Mouse (Mus musculus): Measurements from ENCODE around the gene Ccl5. TPM values are rescaled to one million over a fixed set of nuclear protein-coding genes. Genes with fewer than 3 reads are reported as not detected.

Gene Ccl5
- polyA plus RNA-seq, 1 experiment from 2014 or later = not detected

- Histone ChIP-seq H3K9ac (replicated peaks; ENCODE audit: low read depth, low read length) (no peak overlapping the region), H3K9me3 (ENCODE audit: control insufficient read depth, low read length) (no peaks in the 10 kb centered on the region), H3K4me1 (ENCODE audit: control insufficient read depth, insufficient read depth, low read length) (no peaks in the 10 kb centered on the region), H3K36me3 (ENCODE audit: control insufficient read depth, insufficient read depth, low read length) (no peaks in the 10 kb centered on the region), H3K4me3 (ENCODE audit: low read depth, low read length) (no peak overlapping the region), H3K27ac (ENCODE audit: low read depth, low read length) (no peak overlapping the region), H3K27me3 (ENCODE audit: control insufficient read depth, insufficient read depth, low read length) (no peaks in the 10 kb centered on the region), H3K4me2 (ENCODE audit: low read depth, low read length) (no peak overlapping the region)
- ATAC-seq (ENCODE audit: low read depth) = no peak
- whole genome bisulfite sequencing = 96% methylated on average over 9 of the region's 9 CpGs
Measured at GRCm38 (mm10) chr11:83568061-83568460, 37.7 kb upstream of the Ccl5 start.

- H3K9me3 ChIP-seq (ENCODE audit: control insufficient read depth, low read length) = no peaks in the 10 kb centered on the region
- H3K9ac ChIP-seq (replicated peaks; ENCODE audit: low read depth, low read length) = no peak overlapping the region
- H3K36me3 ChIP-seq (ENCODE audit: control insufficient read depth, insufficient read depth, low read length) = no peaks in the 10 kb centered on the region
- no peak for ATAC-seq (ENCODE audit: low read depth)
- H3K27me3 ChIP-seq (ENCODE audit: control insufficient read depth, insufficient read depth, low read length) = no peaks in the 10 kb centered on the region
- H3K4me3 ChIP-seq (ENCODE audit: low read depth, low read length) = no peak overlapping the region
- H3K4me1 ChIP-seq (ENCODE audit: control insufficient read depth, insufficient read depth, low read length) = no peaks in the 10 kb centered on the region
- no peak overlapping the region for H3K4me2 ChIP-seq (ENCODE audit: low read depth, low read length)
- H3K27ac ChIP-seq (ENCODE audit: low read depth, low read length) = no peak overlapping the region
- WGBS = 70% methylated on average over 7 of the region's 7 CpGs
Measured at GRCm38 (mm10) chr11:83567311-83567710, 37.0 kb upstream of the Ccl5 start.

- ATAC-seq (ENCODE audit: low read depth) = no peak
- no peak overlapping the region for H3K27ac ChIP-seq (ENCODE audit: low read depth, low read length)
- no peaks in the 10 kb centered on the region for H3K9me3 ChIP-seq (ENCODE audit: control insufficient read depth, low read length)
Measured at GRCm38 (mm10) chr11:83566617-83567016, 36.3 kb upstream of the Ccl5 start.

GRCm38 (mm10) chr11:83563754-83564153, 33.4 kb upstream of the Ccl5 start:
- H3K27me3 ChIP-seq (ENCODE audit: control insufficient read depth, insufficient read depth, low read length) = no peaks in the 10 kb centered on the region
- H3K27ac ChIP-seq (ENCODE audit: low read depth, low read length) = no peak overlapping the region
- H3K9me3 ChIP-seq (ENCODE audit: control insufficient read depth, low read length) = no peaks in the 10 kb centered on the region
- no peaks in the 10 kb centered on the region for H3K4me1 ChIP-seq (ENCODE audit: control insufficient read depth, insufficient read depth, low read length)
- H3K36me3 ChIP-seq (ENCODE audit: control insufficient read depth, insufficient read depth, low read length) = no peaks in the 10 kb centered on the region
- H3K4me2 ChIP-seq (ENCODE audit: low read depth, low read length) = no peak overlapping the region
- no peak for ATAC-seq (ENCODE audit: low read depth)
- no peak overlapping the region for H3K9ac ChIP-seq (replicated peaks; ENCODE audit: low read depth, low read length)
- 75% methylated on average over 2 of the region's 2 CpGs for WGBS
- no peak overlapping the region for H3K4me3 ChIP-seq (ENCODE audit: low read depth, low read length)

More at GRCm38 (mm10) chr11:83566617-83567016, 36.3 kb upstream of the Ccl5 start:
- Histone ChIP-seq H3K9ac (replicated peaks; ENCODE audit: low read depth, low read length) (no peak overlapping the region), H3K4me3 (ENCODE audit: low read depth, low read length) (no peak overlapping the region), H3K36me3 (ENCODE audit: control insufficient read depth, insufficient read depth, low read length) (no peaks in the 10 kb centered on the region), H3K4me1 (ENCODE audit: control insufficient read depth, insufficient read depth, low read length) (no peaks in the 10 kb centered on the region), H3K27me3 (ENCODE audit: control insufficient read depth, insufficient read depth, low read length) (no peaks in the 10 kb centered on the region), H3K4me2 (ENCODE audit: low read depth, low read length) (no peak overlapping the region)

GRCm38 (mm10) chr11:83562311-83562887, 32.1 kb upstream of the Ccl5 start:
- H3K36me3 ChIP-seq (ENCODE audit: control insufficient read depth, insufficient read depth, low read length) = no peaks in the 10 kb centered on the region
- H3K9ac ChIP-seq (replicated peaks; ENCODE audit: low read depth, low read length) = no peak overlapping the region
- H3K27ac ChIP-seq (ENCODE audit: low read depth, low read length) = no peak overlapping the region
- WGBS = 85% methylated on average over 6 of the region's 6 CpGs
- H3K27me3 ChIP-seq (ENCODE audit: control insufficient read depth, insufficient read depth, low read length) = no peaks in the 10 kb centered on the region
- no peak overlapping the region for H3K4me2 ChIP-seq (ENCODE audit: low read depth, low read length)
- H3K4me3 ChIP-seq (ENCODE audit: low read depth, low read length) = no peak overlapping the region
- no peaks in the 10 kb centered on the region for H3K4me1 ChIP-seq (ENCODE audit: control insufficient read depth, insufficient read depth, low read length)
- ATAC-seq (ENCODE audit: low read depth) = no peak
- H3K9me3 ChIP-seq (ENCODE audit: control insufficient read depth, low read length) = no peaks in the 10 kb centered on the region

GRCm38 (mm10) chr11:83560405-83560804, 30.1 kb upstream of the Ccl5 start:
- Histone ChIP-seq H3K4me3 (ENCODE audit: low read depth, low read length) (no peak overlapping the region), H3K9ac (replicated peaks; ENCODE audit: low read depth, low read length) (no peak overlapping the region), H3K4me1 (ENCODE audit: control insufficient read depth, insufficient read depth, low read length) (no peaks in the 10 kb centered on the region), H3K4me2 (ENCODE audit: low read depth, low read length) (no peak overlapping the region), H3K36me3 (ENCODE audit: control insufficient read depth, insufficient read depth, low read length) (no peaks in the 10 kb centered on the region), H3K27ac (ENCODE audit: low read depth, low read length) (no peak overlapping the region), H3K27me3 (ENCODE audit: control insufficient read depth, insufficient read depth, low read length) (no peaks in the 10 kb centered on the region), H3K9me3 (ENCODE audit: control insufficient read depth, low read length) (no peaks in the 10 kb centered on the region)
- no peak for ATAC-seq (ENCODE audit: low read depth)
- 71% methylated on average over 6 of the region's 6 CpGs for WGBS

GRCm38 (mm10) chr11:83557074-83557473, 26.8 kb upstream of the Ccl5 start:
- 45% methylated on average over 10 of the region's 10 CpGs for WGBS
- Histone ChIP-seq H3K9me3 (ENCODE audit: control insufficient read depth, low read length) (no peaks in the 10 kb centered on the region), H3K9ac (replicated peaks; ENCODE audit: low read depth, low read length) (no peak overlapping the region)

GRCm38 (mm10) chr11:83556085-83556781, 25.9 kb upstream of the Ccl5 start:
- H3K27ac ChIP-seq (ENCODE audit: low read depth, low read length) = 0 out of 2 replicates have a peak overlapping the region, but pooled peaks have one; percentile 39
- H3K4me2 ChIP-seq (ENCODE audit: low read depth, low read length) = no peak overlapping the region; the same call in 1 of the 2 replicates
- H3K27me3 ChIP-seq (ENCODE audit: control insufficient read depth, insufficient read depth, low read length) = no peaks in the 10 kb centered on the region
- H3K9ac ChIP-seq (replicated peaks; ENCODE audit: low read depth, low read length) = no peak overlapping the region
- ATAC-seq (ENCODE audit: low read depth) = peak; percentile 60; the same call in 1 of the 2 replicates
- no peaks in the 10 kb centered on the region for H3K9me3 ChIP-seq (ENCODE audit: control insufficient read depth, low read length)
- H3K4me3 ChIP-seq (ENCODE audit: low read depth, low read length) = no peak overlapping the region
- H3K4me1 ChIP-seq (ENCODE audit: control insufficient read depth, insufficient read depth, low read length) = no peaks in the 10 kb centered on the region
- no peaks in the 10 kb centered on the region for H3K36me3 ChIP-seq (ENCODE audit: control insufficient read depth, insufficient read depth, low read length)
- 29% methylated on average over 8 of the region's 8 CpGs for WGBS

More at GRCm38 (mm10) chr11:83557074-83557473, 26.8 kb upstream of the Ccl5 start:
- Histone ChIP-seq H3K27ac (ENCODE audit: low read depth, low read length) (no peak overlapping the region), H3K4me2 (ENCODE audit: low read depth, low read length) (no peak overlapping the region), H3K36me3 (ENCODE audit: control insufficient read depth, insufficient read depth, low read length) (no peaks in the 10 kb centered on the region), H3K27me3 (ENCODE audit: control insufficient read depth, insufficient read depth, low read length) (no peaks in the 10 kb centered on the region), H3K4me3 (ENCODE audit: low read depth, low read length) (no peak overlapping the region), H3K4me1 (ENCODE audit: control insufficient read depth, insufficient read depth, low read length) (no peaks in the 10 kb centered on the region)
- no peak for ATAC-seq (ENCODE audit: low read depth)

GRCm38 (mm10) chr11:83551668-83552067, 21.4 kb upstream of the Ccl5 start:
- Histone ChIP-seq H3K9ac (replicated peaks; ENCODE audit: low read depth, low read length) (no peak overlapping the region), H3K4me1 (ENCODE audit: control insufficient read depth, insufficient read depth, low read length) (no peaks in the 10 kb centered on the region), H3K9me3 (ENCODE audit: control insufficient read depth, low read length) (no peaks in the 10 kb centered on the region), H3K36me3 (ENCODE audit: control insufficient read depth, insufficient read depth, low read length) (no peaks in the 10 kb centered on the region), H3K4me2 (ENCODE audit: low read depth, low read length) (no peak overlapping the region), H3K4me3 (ENCODE audit: low read depth, low read length) (no peak overlapping the region), H3K27me3 (ENCODE audit: control insufficient read depth, insufficient read depth, low read length) (no peaks in the 10 kb centered on the region), H3K27ac (ENCODE audit: low read depth, low read length) (no peak overlapping the region)
- WGBS = 87% methylated on average over 5 of the region's 5 CpGs
- no peak for ATAC-seq (ENCODE audit: low read depth)

All from neural tube, embryonic 14.5 days (tissue).